In genomic region chr6:86583601-86584215, GRCm38 (mm10) we compare ENCODE assay signal across 9 mouse cellular contexts. TPM values are rescaled to one million over a fixed set of nuclear protein-coding genes. Genes with fewer than 3 reads are reported as not detected.
A peak's percentile ranks its signal among the peaks of the same experiment; 100 is the strongest.
DNase-seq lines count a peak whose midpoint lies in the region; ATAC-seq lines count a peak whose summit lies in the region.
"Had no signal": no experiment of that assay in that cellular context is flagged by ENCODE, and none has a peak within 500 bp of the region (broad histone marks: within the 10 kb centered on the region; RNA-seq: fewer than 3 reads in every experiment).

No protein-coding gene starts in this region.

- H3K9me3 ChIP-seq in heart, embryonic 12.5 days (replicated peaks), result no peaks in the 10 kb centered on the region
- no peaks in the 10 kb centered on the region for H3K9me3 ChIP-seq in limb, embryonic 10.5 days (replicated peaks)
- no peaks in the 10 kb centered on the region for H3K9me3 ChIP-seq in stomach, embryonic 16.5 days (replicated peaks; ENCODE audit: control insufficient read depth, low read length)

- ATAC-seq in heart, embryonic 12.5 days (ENCODE audit: insufficient number of reproducible peaks, low FRiP score), result no peak
- ATAC-seq in stomach, embryonic 16.5 days (ENCODE audit: insufficient read depth, low FRiP score), result no peak

- no peak overlapping the region for H3K4me3 ChIP-seq in heart, embryonic 12.5 days
- no peak overlapping the region for H3K4me3 ChIP-seq in limb, embryonic 10.5 days
- H3K4me3 ChIP-seq in stomach, embryonic 16.5 days (replicated peaks; ENCODE audit: low read length), result no peak overlapping the region

- H3K36me3 ChIP-seq in heart, embryonic 12.5 days, result no peaks in the 10 kb centered on the region
- no peaks in the 10 kb centered on the region for H3K36me3 ChIP-seq in limb, embryonic 10.5 days
- no peaks in the 10 kb centered on the region for H3K36me3 ChIP-seq in stomach, embryonic 16.5 days (ENCODE audit: control insufficient read depth, insufficient read depth, low read length)

- H3K4me2 ChIP-seq in heart, embryonic 12.5 days, result no peak overlapping the region
- H3K4me2 ChIP-seq in stomach, embryonic 16.5 days (ENCODE audit: low read depth, low read length), result no peak overlapping the region

- H3K4me1 ChIP-seq in heart, embryonic 12.5 days (replicated peaks), result peaks cover 37% of the 10 kb centered on the region
- peaks cover 49% of the 10 kb centered on the region for H3K4me1 ChIP-seq in limb, embryonic 10.5 days
- H3K4me1 ChIP-seq in stomach, embryonic 16.5 days (ENCODE audit: control insufficient read depth, insufficient read depth, low read length), result peaks cover 20% of the 10 kb centered on the region

- WGBS in heart, embryonic 12.5 days, result 76% methylated on average over 8 of the region's 8 CpGs
- 85% methylated on average over 8 of the region's 8 CpGs for WGBS in limb, embryonic 10.5 days
- 78% methylated on average over 8 of the region's 8 CpGs for WGBS in stomach, embryonic 16.5 days

- 0 out of 2 replicates have a peak overlapping the region, but pooled peaks have one; percentile 88 for H3K27ac ChIP-seq in heart, embryonic 12.5 days (ENCODE audit: poor library complexity, severe bottlenecking)
- H3K27ac ChIP-seq in limb, embryonic 10.5 days, result peak overlapping the region; percentile 90
- H3K27ac ChIP-seq in stomach, embryonic 16.5 days (ENCODE audit: low read length), result peak overlapping the region; percentile 95; the same call in 1 of the 2 replicates

- H3K27me3 ChIP-seq in heart, embryonic 12.5 days (replicated peaks), result no peaks in the 10 kb centered on the region
- H3K27me3 ChIP-seq in limb, embryonic 10.5 days (ENCODE audit: low read depth, poor library complexity, severe bottlenecking), result no peaks in the 10 kb centered on the region
- H3K27me3 ChIP-seq in stomach, embryonic 16.5 days (ENCODE audit: control insufficient read depth, insufficient read depth, low read length), result no peaks in the 10 kb centered on the region

- DNase-seq in heart, adult 18-20 months, result no peak
- DNase-seq in thymus, postnatal 0 days (ENCODE audit: low spot score), result peak; percentile 59
- DNase-seq in thymus, adult 18-20 months, result no peak
- no peak for DNase-seq in limb, embryonic 10.5 days (ENCODE audit: low spot score)
- DNase-seq in kidney, postnatal 14 days, result no peak
- DNase-seq in embryo, embryonic 10.5 days (ENCODE audit: low spot score), result no peak

- no peak overlapping the region for H3K9ac ChIP-seq in heart, embryonic 12.5 days
- H3K9ac ChIP-seq in stomach, embryonic 16.5 days (ENCODE audit: low read length), result peak overlapping the region; percentile 64; the same call in 1 of the 2 replicates

RNA-seq across cellular contexts. Expression of gene Asprv1, which starts 44.3 kb away (rescaled TPM):
- polyA plus RNA-seq in heart, embryonic 12.5 days (2016; fragmentation: Nextera tagmentation; extraction: Ambion mirVana), result 0.10 and 0.12 TPM in 2 replicates
- total RNA-seq in heart, adult 18-20 months (2021), result not detected
- polyA plus RNA-seq in thymus, postnatal 0 days (2015; fragmentation: Nextera tagmentation; extraction: Ambion mirVana), result 6.9 and 9.5 TPM in 2 replicates
- polyA plus RNA-seq in limb, embryonic 10.5 days (2016; fragmentation: Nextera tagmentation; extraction: Ambion mirVana), result 0.87 and 1.6 TPM in 2 replicates
- 360 and 682 TPM in 2 replicates for polyA plus RNA-seq in stomach, embryonic 16.5 days (2015; fragmentation: Nextera tagmentation; extraction: Ambion mirVana)
- total RNA-seq: MEL had no signal

RNA-seq across cellular contexts. Expression of gene Pcbp1, which starts 57.6 kb away (rescaled TPM):
- 415 and 416 TPM in 2 replicates for polyA plus RNA-seq in heart, embryonic 12.5 days (2016; fragmentation: Nextera tagmentation; extraction: Ambion mirVana)
- 100 to 1,000 TPM; 142 to 150 TPM for total RNA-seq in heart, adult 18-20 months (2021)
- 466 and 487 TPM in 2 replicates for polyA plus RNA-seq in thymus, postnatal 0 days (2015; fragmentation: Nextera tagmentation; extraction: Ambion mirVana)
- polyA plus RNA-seq in limb, embryonic 10.5 days (2016; fragmentation: Nextera tagmentation; extraction: Ambion mirVana), result 562 and 618 TPM in 2 replicates
- 177 and 197 TPM in 2 replicates for polyA plus RNA-seq in stomach, embryonic 16.5 days (2015; fragmentation: Nextera tagmentation; extraction: Ambion mirVana)

Comparison
In these comparisons a context has a peak if more than half of its experiments do, and no peak if none do; other contexts are left out.
1. RNA of gene Asprv1, which starts 44.3 kb away (polyA plus RNA-seq): 360 to 682 TPM in stomach, embryonic 16.5 days; 6.9 to 9.5 TPM in thymus, postnatal 0 days, 0.87 to 1.6 TPM in limb, embryonic 10.5 days and 0.10 to 0.12 TPM in heart, embryonic 12.5 days; every median in the first group is over 10 times any median in the second.
2. Peak in every context shown above with its lines, with median percentiles within 50 percentile points of each other: H3K27ac ChIP-seq.